Mouse (Mus musculus) c-Kit-positive CD71-positive TER-119-positive erythroid progenitor cells, embryonic 14.5 days (primary cell): ENCODE results near the gene Stx3.
A peak's percentile ranks its signal among the peaks of the same experiment; 100 is the strongest.

Experiments
- DNase-seq: peaks from one replicate; pipeline ENCODE4 v3.0.0-alpha.2; 2013; ENCODE audit warnings: low spot score

Stx3 gene

GRCm38 (mm10) chr19:11725915-11726314 lies 93.3 kb downstream of the Stx3 start:
- DNase-seq, result peak; percentile 56
